Mouse (Mus musculus): ENCODE results near the gene Ccdc85a. TPM values are rescaled to one million over a fixed set of nuclear protein-coding genes. Genes with fewer than 3 reads are reported as not detected.
"Not testable (repeated sequence)": the region's sequence is repeated elsewhere in the genome, so short reads cannot be mapped to it uniquely, and the experiment has no call there.

Ccdc85a gene
- polyA plus RNA-seq, 1 experiment from 2014 or later, result 2.4 TPM

GRCm38 (mm10) chr11:28497034-28497433, 87.1 kb downstream of the Ccdc85a start:
- Histone ChIP-seq H3K27me3 (ENCODE audit: low read depth, poor library complexity, severe bottlenecking) (no peaks in the 10 kb centered on the region), H3K4me1 (no peaks in the 10 kb centered on the region), H3K9me3 (replicated peaks) (no peaks in the 10 kb centered on the region), H3K36me3 (no peaks in the 10 kb centered on the region), H3K27ac (replicated peaks) (no peak overlapping the region), H3K4me3 (no peak overlapping the region)
- DNase-seq (ENCODE audit: low spot score), result no peak

GRCm38 (mm10) chr11:28493362-28493761, 90.8 kb downstream of the Ccdc85a start:
- Histone ChIP-seq H3K27ac (replicated peaks) (no peak overlapping the region), H3K36me3 (no peaks in the 10 kb centered on the region), H3K4me1 (no peaks in the 10 kb centered on the region), H3K9me3 (replicated peaks) (no peaks in the 10 kb centered on the region), H3K27me3 (ENCODE audit: low read depth, poor library complexity, severe bottlenecking) (no peaks in the 10 kb centered on the region), H3K4me3 (no peak overlapping the region)
- no peak for DNase-seq (ENCODE audit: low spot score)

DNA sequence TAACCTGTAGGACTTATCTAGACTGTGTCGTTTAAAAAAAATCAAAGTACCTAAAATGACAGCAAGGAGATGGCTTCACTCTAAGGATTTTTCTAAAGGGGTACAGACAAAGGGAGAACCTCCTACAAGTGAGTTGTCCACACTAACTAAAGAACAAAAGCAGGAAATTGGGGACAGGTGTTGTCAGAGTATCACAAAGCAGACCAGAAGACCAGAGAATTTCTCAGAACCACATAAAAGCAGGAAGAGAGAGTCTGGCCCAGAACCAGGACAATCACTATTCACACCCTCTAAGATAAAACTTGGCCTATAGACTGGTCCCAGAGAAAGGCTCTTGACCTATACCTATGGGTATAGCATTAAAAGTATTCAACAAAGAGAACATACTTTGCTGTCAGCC, 92.8 kb downstream of the Ccdc85a start:
- H3K36me3 ChIP-seq, result no peaks in the 10 kb centered on the region
- H3K4me3 ChIP-seq, result no peak overlapping the region
- no peak for DNase-seq (ENCODE audit: low spot score)
- H3K27ac ChIP-seq (replicated peaks), result no peak overlapping the region
- no peaks in the 10 kb centered on the region for H3K27me3 ChIP-seq (ENCODE audit: low read depth, poor library complexity, severe bottlenecking)
- H3K9me3 ChIP-seq (replicated peaks), result no peaks in the 10 kb centered on the region
- H3K4me1 ChIP-seq, result no peaks in the 10 kb centered on the region
- WGBS, result 88% methylated on average over 1 of the region's 1 CpGs

- Histone ChIP-seq H3K4me1 (peaks cover 9% of the 10 kb centered on the region; the same call in 1 of the 2 replicates), H3K27me3 (ENCODE audit: low read depth, poor library complexity, severe bottlenecking) (no peaks in the 10 kb centered on the region), H3K4me3 (no peak overlapping the region), H3K9me3 (replicated peaks) (no peaks in the 10 kb centered on the region), H3K36me3 (no peaks in the 10 kb centered on the region), H3K27ac (replicated peaks) (no peak overlapping the region)
- no peak for DNase-seq (ENCODE audit: low spot score)
- WGBS, result 45% methylated on average over 4 of the region's 4 CpGs
Measured at GRCm38 (mm10) chr11:28484083-28484729, 99.9 kb downstream of the Ccdc85a start.

- no peak for DNase-seq (ENCODE audit: low spot score)
- 91% methylated on average over 1 of the region's 1 CpGs for WGBS
- H3K27ac ChIP-seq (replicated peaks), result no peak overlapping the region
Measured at GRCm38 (mm10) chr11:28477088-28477487, 107.0 kb downstream of the Ccdc85a start.

GRCm38 (mm10) chr11:28465726-28466125, 118.4 kb downstream of the Ccdc85a start:
- H3K27me3 ChIP-seq (ENCODE audit: low read depth, poor library complexity, severe bottlenecking), result no peaks in the 10 kb centered on the region
- DNase-seq (ENCODE audit: low spot score), result no peak

More at GRCm38 (mm10) chr11:28477088-28477487, 107.0 kb downstream of the Ccdc85a start:
- H3K36me3 ChIP-seq, result no peaks in the 10 kb centered on the region
- H3K9me3 ChIP-seq (replicated peaks), result no peaks in the 10 kb centered on the region
- H3K4me1 ChIP-seq, result no peaks in the 10 kb centered on the region
- no peaks in the 10 kb centered on the region for H3K27me3 ChIP-seq (ENCODE audit: low read depth, poor library complexity, severe bottlenecking)
- H3K4me3 ChIP-seq, result no peak overlapping the region

DNA sequence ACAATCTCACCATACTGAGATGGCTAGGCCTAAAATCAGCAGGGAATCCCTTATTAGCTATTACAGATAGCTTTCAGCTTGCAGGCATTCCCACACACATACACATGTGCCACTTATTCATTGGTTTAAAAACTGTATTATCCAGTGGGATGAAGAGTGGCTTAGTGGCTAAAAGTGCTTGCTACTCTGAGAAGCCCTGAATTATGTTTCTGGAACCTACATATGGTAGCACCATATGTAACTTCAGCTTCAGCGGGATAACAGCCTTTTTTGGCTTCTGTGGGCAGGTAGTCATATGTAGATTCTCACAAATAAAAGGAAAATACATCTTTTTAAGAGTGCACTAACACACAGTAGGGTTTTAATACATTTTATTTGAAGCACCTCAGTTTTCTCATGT, 119.2 kb downstream of the Ccdc85a start:
- WGBS, result 79% methylated on average over 1 of the region's 1 CpGs
- no peaks in the 10 kb centered on the region for H3K36me3 ChIP-seq

More at GRCm38 (mm10) chr11:28465726-28466125, 118.4 kb downstream of the Ccdc85a start:
- no peak overlapping the region for H3K27ac ChIP-seq (replicated peaks)
- no peak overlapping the region for H3K4me3 ChIP-seq
- H3K36me3 ChIP-seq, result no peaks in the 10 kb centered on the region
- no peaks in the 10 kb centered on the region for H3K9me3 ChIP-seq (replicated peaks)
- no peaks in the 10 kb centered on the region for H3K4me1 ChIP-seq

DNA sequence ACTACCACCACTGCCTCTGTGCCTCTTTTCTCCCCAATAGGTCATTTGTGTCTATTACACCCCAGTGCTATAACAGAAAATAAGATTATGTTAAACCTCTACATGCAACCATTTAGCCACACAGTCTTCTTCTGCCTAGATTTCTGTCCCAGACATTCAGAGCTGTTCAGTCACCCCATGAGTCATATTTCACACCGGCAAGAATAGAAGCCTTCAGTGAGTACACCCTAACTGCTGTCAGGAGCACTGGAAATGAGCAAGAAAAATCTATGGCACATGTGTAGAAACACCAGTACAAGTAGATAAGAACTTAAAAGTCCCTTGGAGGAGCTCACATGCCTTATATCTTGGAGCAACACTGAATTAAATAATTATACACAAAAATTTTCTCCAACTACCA, 125.0 kb downstream of the Ccdc85a start:
- Histone ChIP-seq H3K9me3 (replicated peaks) (no peaks in the 10 kb centered on the region), H3K4me1 (no peaks in the 10 kb centered on the region), H3K4me3 (no peak overlapping the region), H3K27ac (replicated peaks) (no peak overlapping the region), H3K36me3 (no peaks in the 10 kb centered on the region), H3K27me3 (ENCODE audit: low read depth, poor library complexity, severe bottlenecking) (no peaks in the 10 kb centered on the region)
- 89% methylated on average over 1 of the region's 1 CpGs for WGBS
- no peak for DNase-seq (ENCODE audit: low spot score)

More for the DNA sequence above, 119.2 kb downstream of the Ccdc85a start:
- H3K4me1 ChIP-seq, result no peaks in the 10 kb centered on the region
- H3K9me3 ChIP-seq (replicated peaks), result no peaks in the 10 kb centered on the region
- no peak overlapping the region for H3K27ac ChIP-seq (replicated peaks)
- no peak overlapping the region for H3K4me3 ChIP-seq
- H3K27me3 ChIP-seq (ENCODE audit: low read depth, poor library complexity, severe bottlenecking), result no peaks in the 10 kb centered on the region
- DNase-seq (ENCODE audit: low spot score), result no peak

DNA sequence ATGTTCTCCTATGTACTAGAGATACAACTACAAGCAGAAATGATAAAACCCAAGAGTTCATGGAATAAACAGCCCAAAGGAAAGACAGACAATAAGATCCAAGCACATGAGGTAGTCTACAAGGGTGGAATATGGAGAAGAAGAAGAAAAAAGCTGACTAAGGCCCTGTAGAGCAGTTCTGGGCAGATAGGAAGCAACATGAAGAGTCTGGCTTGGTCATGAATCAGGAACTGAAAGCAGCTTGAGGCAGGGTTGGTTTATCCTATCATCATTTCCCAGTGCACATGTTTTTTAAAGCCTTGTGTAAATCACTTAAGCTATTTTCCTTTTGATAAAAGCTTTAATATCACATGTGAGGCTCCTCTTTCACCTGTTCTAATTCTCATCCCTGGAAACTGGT, 144.2 kb downstream of the Ccdc85a start:
- H3K4me3 ChIP-seq, result no peak overlapping the region
- no peaks in the 10 kb centered on the region for H3K4me1 ChIP-seq
- no peaks in the 10 kb centered on the region for H3K36me3 ChIP-seq
- no peak overlapping the region for H3K27ac ChIP-seq (replicated peaks)
- DNase-seq (ENCODE audit: low spot score), result no peak
- no peaks in the 10 kb centered on the region for H3K9me3 ChIP-seq (replicated peaks)
- no peaks in the 10 kb centered on the region for H3K27me3 ChIP-seq (ENCODE audit: low read depth, poor library complexity, severe bottlenecking)

DNA sequence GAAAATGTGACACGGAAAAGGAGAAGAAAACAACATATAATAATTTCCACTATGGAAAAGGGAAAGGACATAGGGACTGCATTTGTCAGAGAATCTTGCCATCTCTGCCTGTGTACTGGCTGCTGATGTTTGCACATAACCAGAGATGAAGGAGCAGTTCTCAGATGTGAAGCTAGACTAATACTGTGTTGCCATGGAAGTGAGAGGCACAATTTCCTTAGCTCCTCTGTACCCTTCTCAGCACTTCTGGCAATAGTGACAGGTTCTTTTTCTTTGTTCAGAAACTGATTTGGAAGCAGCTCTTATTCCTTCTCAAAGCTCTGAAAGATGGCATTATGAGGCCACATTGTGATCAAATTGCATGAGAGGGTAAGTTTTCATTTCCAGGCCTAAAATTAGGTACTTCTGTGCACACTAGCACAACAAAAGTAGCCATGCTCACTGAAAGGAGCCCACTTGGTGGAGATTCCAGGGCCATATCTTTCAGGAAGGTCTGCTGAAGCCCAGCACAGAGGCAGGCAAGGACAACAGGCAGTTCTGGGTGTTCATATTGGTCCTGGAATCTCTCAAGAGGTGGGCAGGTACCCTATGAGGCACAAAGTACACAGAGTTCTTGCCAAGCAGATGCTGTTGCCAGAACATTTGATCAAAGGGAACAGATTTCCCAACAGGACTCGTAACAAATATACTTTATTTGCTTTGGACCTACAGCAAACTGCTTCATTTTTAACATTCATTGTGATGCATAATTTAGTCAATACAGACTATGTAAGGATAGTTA, 161.5 kb downstream of the Ccdc85a start:
- WGBS, result 83% methylated on average over 2 of the region's 2 CpGs
- DNase-seq (ENCODE audit: low spot score), result no peak
- no peaks in the 10 kb centered on the region for H3K4me1 ChIP-seq
- H3K9me3 ChIP-seq (replicated peaks), result no peaks in the 10 kb centered on the region
- no peaks in the 10 kb centered on the region for H3K27me3 ChIP-seq (ENCODE audit: low read depth, poor library complexity, severe bottlenecking)
- no peak overlapping the region for H3K4me3 ChIP-seq
- H3K36me3 ChIP-seq, result no peaks in the 10 kb centered on the region
- H3K27ac ChIP-seq (replicated peaks), result no peak overlapping the region

GRCm38 (mm10) chr11:28415841-28416240, 168.3 kb downstream of the Ccdc85a start:
- Histone ChIP-seq H3K9me3 (replicated peaks) (no peaks in the 10 kb centered on the region), H3K27me3 (ENCODE audit: low read depth, poor library complexity, severe bottlenecking) (no peaks in the 10 kb centered on the region), H3K4me1 (no peaks in the 10 kb centered on the region), H3K4me3 (no peak overlapping the region), H3K27ac (replicated peaks) (no peak overlapping the region), H3K36me3 (no peaks in the 10 kb centered on the region)
- 74% methylated on average over 2 of the region's 2 CpGs for WGBS
- no peak for DNase-seq (ENCODE audit: low spot score)

DNA sequence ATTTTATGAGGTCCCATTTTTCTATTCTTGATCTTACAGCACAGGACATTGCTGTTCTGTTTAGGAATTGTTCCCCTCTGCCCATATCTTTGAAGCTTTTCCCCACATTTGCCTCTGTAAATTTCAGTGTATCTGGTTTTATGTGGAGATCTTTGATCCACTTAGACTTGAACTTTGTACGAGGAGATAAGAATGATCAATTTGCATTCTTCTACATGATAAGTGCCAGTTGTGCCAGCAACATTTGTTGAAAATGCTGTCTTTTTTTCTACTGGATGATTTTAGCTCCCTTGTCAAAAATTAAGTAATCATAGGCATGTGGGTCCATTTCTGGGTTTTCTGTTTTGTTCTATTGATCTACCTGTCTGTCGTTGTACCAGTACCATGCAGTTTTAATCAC, 174.2 kb downstream of the Ccdc85a start:
- H3K9me3 ChIP-seq (replicated peaks); H3K27ac ChIP-seq (replicated peaks); DNase-seq (ENCODE audit: low spot score); H3K36me3 ChIP-seq; H3K4me1 ChIP-seq; H3K4me3 ChIP-seq; H3K27me3 ChIP-seq (ENCODE audit: low read depth, poor library complexity, severe bottlenecking): not testable (repeated sequence)
- 87% methylated on average over 2 of the region's 2 CpGs for WGBS

GRCm38 (mm10) chr11:28397166-28397565, 187.0 kb downstream of the Ccdc85a start:
- H3K9me3 ChIP-seq (replicated peaks), result no peaks in the 10 kb centered on the region
- no peak overlapping the region for H3K4me3 ChIP-seq
- H3K36me3 ChIP-seq, result no peaks in the 10 kb centered on the region
- no peaks in the 10 kb centered on the region for H3K4me1 ChIP-seq
- no peak overlapping the region for H3K27ac ChIP-seq (replicated peaks)
- DNase-seq (ENCODE audit: low spot score), result no peak
- no peaks in the 10 kb centered on the region for H3K27me3 ChIP-seq (ENCODE audit: low read depth, poor library complexity, severe bottlenecking)
- WGBS, result 78% methylated on average over 1 of the region's 1 CpGs
